Mouse (Mus musculus) CD4-positive helper T cell, adult 2 months (primary cell): Measurements from ENCODE around the gene Bmper.

Experiments used
- DNase-seq: peaks from one replicate; pipeline ENCODE4 v3.0.0-alpha.2; 2012; ENCODE audit warnings: low read depth, missing footprints, low spot score

Bmper gene

DNA sequence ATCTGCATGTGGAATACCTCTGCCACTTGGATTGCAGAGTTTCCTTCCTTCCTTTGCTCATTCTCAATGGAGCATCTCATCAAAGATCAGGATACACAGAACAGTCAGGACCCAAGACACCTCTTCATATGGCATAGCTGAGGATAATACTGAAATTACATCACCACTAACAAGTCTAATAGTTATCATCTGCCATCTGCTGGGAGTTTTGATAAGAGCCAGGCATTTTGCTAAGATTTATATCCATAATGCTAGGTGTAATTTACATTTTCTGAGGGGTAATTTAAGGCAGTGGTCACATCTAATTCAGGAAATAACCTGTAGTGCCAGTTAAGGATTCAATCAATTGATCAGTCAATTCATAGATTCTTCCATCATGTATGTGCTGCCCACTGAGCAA lies 145.2 kb downstream of the Bmper start:
- DNase-seq = no peak

DNA sequence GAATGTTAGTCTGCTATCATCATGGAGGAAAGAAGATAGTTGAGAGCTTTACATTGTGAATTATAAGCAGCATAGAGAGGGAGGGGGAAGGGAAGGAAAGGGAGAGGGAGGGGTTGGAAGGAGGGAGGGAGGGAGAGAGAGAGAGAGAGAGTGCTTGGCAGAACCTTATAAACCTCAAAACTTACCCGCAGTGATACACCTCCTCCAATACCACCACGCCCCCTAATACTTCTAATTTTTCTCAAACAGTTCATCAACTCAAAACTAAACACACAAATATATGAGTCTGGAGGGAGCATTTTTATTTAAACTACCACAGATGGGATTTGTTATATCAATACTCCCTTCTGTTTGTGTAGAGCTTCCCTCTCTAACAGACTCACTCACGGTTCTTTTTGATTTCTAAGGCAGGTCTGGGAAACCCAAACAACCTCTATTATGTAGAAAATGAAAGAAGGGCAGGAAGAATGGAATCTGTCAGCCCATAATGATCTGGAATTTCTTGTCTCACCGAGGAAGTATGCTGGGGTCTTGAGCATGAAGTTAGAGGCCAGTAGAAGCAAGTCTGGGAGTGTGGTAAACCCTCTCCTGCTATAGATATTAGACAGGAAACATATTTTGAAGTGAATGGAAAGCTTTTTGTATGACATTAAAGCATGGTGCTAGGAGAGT lies 152.0 kb downstream of the Bmper start:
- DNase-seq = no peak

DNA sequence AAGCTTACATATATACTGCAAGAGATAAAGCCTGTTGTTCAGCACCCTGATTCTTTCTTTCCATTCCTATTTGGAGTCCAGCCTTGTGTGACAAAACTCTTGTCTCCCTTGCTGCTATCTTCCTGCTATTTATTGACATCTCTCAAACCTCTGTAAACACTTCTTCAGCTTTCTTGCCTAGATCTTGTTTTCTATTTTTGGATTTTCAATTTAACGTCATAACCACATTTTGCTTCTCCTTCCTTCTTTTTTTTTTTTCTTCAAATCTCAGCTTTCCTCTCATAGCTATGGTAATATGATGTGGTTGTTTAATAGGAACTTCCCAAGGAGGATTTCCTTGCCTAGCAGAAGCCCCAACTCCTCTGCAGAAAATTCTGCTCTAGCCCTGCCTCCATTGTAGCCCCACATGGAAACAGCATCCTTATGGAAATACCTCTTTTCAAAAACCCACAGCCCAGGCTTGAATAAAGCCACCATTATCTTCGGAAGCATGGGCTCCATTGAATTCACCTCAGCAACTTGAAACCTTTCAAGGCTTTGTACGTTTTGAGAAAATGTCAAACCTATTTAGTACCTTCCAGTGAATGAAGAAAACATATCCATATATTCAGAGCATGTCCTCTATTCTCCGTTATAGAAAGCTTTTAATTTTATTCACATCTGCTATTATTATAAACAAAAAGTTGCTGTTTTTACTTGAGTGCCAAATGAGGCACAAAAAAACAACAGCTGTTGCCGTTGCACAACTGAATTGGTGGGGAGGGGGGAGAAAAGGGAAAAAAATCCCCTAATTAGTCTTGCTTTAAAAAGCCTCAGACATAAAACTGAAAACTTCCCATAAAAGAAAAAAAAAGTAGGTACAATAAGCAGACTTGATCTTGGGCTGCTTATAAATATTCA lies 155.2 kb downstream of the Bmper start:
- DNase-seq = no peak

DNA sequence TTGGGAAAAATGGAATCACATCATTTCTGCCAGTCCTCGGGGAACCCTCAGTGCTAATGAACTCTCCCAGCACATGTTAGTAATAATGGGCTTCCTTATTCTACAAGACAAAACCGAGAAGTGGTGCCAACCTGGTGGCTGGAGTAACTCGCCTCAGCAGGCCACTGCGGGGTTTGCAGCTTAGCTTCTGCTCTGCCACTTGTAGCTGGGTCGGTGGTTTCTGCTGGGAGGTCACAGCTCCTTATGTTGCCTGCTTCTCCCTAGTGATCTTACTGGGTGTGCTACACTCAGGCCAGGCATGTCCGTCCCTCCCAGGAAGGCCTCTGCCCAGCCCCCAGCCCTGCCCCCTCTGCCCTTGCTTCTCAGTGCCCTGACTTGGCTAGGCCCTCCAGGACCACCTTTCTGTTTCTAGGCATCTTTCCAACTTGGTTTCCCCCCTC lies 155.9 kb downstream of the Bmper start:
- no peak for DNase-seq

DNA sequence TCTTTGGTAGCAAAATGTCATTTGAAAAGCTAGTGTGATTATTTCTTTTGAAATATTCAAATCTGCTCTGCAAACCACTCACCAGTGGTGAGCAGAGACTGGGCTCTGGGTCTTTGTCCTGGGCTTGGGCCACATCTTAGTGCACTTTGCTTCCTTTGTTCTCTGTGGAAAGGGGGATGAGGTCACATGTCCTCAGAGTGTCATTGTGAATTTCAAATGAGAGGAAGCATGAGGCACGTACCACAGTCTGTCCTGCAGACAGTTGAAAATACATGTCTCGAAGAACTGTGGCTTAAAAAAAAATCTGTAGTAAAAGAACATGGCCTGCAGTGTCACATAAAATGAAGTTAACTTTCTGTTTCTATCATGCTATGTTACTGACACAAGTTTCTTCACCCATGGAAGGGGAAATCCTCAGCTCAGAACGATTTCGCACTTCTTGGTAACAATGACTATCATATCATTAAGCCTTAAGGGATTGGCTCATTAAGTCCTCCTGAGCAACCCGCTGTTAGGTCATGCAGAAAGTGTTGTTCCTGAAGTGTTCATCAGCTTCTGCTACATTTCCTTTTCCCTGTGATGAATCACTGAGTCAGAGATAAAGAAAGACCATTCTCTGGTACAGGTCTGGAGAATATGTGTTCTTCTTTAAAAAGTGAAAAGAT lies 157.4 kb downstream of the Bmper start:
- no peak for DNase-seq

DNA sequence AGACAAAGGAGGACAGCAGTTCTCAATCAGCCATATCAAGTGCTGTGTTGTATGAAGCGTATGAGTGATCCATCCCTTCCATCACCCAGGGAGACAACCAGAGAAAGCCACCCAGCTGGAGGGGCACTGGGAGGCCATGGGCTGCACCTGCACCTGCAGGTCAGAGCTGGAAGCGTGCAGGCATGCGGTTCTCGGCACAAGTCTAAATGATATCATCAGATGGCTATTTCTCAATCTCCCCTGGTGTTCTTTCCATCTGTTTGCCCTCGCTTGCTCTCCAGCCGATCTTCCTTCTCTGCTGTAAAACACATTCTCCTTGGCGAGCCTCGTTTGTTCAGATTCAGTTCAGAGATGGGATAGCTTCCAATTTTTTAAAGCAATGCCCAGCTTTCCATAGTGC lies 160.4 kb downstream of the Bmper start:
- DNase-seq = no peak

DNA sequence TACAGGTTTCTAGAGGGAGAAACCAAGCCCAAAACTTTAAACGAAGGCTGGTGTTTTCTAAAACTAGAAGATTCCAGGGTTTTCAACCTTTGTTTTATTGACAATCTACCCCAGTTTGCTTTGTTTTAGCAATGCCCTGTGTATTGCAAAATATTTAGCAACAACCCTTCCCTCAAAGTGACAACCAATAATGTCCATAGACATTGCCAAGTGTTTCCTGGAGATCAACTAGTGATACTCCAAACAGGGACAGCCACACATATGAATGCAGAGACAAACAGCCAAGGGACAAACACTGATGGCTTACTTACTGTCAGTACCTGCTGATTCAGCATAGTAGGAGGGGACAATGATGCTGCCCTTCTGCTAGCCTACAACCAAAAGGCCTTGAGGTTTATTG lies 161.0 kb downstream of the Bmper start:
- no peak for DNase-seq

DNA sequence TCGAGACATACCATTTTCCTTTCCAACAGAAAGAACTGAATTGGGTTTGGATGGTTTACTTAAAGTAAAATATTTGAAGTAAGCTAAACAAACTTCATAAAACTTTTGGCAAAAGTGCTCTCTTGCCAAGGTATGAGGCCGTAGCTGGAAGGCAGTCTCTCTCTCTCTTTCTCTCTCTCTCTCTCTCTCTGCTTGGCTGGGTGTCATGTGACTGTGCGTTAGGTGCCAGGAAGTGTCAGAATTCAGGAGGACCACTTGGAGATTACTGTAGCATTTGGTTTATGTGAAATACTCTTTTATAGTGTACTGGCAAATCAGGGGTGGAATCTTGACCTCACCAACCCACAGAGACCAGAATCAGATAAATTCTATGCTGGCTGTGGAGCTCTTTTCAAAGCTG lies 162.0 kb downstream of the Bmper start:
- DNase-seq = no peak

DNA sequence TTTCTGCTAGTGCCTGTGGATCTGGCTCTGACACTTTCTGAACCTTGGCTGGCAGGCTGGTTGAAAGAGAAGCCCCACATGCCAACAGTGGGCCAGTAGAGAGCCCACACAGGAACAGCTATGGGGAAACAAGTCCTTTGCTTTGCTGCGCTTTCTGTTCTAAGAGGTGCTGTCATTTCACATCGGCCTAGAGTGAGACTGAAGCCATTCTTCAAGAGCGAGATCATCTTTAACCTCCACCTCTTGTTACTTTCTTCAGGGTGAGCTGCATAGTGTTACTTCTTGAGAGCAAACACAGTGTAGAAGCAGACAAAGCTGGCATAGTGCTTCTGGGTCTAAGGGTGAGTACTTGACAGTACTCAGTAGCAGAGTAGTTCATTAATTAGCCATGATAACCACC lies 163.3 kb downstream of the Bmper start:
- DNase-seq = no peak

DNA sequence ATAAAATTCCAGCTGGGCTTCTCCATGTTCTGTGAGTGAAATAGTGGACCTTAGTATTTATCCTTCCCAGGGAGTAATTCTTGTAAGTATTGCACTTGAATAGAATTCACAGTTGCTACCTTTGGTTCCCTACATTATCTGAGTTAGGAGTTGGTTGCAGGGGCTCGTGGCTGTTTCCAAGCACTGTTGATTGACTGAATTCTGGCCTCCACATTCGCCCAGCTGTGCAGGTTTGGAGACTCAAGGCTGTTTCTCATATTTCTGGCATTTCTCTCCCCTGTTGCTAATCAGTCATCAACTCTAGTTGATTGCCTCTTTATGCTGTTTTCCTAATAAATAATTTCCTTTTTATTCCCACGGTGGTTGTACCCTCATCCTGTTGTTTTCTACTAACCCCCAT lies 167.2 kb downstream of the Bmper start:
- no peak for DNase-seq

DNA sequence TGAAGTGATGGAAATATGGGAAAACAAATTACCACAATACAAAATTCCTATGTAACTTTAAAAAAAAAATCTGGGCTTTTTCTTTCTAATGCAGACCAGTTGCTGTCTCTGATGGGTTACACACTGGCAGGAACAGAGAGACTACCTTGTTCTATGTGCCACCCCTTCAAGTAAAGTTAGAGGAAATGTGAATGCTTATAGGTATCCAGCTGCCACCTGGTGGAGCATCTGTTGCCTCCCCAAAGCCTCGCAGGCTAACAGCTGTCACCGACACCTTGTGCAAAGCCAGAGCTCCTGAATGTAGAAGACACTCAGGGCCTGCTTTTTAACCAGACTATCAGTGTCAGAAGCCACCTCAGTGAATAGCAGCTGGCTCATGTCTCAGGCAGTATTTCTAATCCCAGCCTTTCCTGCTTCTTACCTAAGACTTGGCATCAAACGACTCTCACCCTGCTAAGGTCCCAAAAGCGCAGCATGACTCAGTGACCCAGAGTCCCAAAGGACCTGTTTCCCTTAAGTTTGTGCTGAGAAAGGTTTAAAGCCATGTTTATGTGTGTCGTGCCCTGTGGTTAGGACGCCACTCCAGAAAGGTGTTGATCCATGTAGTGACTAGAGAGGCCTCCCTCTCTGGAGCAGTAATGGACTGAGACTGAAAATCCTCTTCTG lies 171.9 kb downstream of the Bmper start:
- no peak for DNase-seq

DNA sequence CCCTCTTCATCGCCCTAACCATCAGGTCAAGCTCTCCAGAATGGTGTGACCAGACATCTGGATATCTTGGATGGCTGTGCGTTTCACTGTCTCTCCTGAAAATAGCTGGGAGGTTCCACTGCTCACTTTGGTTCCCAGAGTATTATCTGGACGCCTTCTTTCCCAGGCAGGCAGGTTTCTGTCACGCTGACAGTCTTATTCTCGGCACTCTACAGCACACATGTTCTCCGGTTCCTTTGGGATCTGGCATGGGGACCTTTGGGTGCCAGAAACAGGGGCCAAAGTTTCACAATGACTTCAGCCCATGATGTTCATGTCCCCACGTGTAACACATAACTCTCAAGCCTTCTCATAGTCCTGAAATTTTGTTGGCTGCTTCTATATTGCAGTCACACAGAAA lies 173.3 kb downstream of the Bmper start:
- DNase-seq = no peak

DNA sequence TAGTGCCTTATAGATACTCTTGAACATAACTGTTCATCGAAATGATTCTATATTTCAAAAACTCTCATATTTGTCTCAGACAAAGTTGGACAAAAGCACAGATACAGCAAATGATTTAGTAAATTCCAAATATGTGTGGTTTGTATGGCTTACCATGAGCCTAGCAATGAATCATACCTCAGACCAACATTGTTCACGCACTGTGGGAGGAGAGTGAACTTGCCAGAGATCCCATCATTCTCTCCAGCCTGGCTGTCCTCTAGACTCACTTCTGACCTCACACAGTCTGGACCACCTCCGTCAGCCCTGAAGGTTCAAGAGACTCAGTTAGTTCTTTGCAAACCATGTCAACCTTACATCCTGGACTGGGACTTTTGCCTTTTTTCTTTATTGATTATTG lies 175.0 kb downstream of the Bmper start:
- DNase-seq = no peak

DNA sequence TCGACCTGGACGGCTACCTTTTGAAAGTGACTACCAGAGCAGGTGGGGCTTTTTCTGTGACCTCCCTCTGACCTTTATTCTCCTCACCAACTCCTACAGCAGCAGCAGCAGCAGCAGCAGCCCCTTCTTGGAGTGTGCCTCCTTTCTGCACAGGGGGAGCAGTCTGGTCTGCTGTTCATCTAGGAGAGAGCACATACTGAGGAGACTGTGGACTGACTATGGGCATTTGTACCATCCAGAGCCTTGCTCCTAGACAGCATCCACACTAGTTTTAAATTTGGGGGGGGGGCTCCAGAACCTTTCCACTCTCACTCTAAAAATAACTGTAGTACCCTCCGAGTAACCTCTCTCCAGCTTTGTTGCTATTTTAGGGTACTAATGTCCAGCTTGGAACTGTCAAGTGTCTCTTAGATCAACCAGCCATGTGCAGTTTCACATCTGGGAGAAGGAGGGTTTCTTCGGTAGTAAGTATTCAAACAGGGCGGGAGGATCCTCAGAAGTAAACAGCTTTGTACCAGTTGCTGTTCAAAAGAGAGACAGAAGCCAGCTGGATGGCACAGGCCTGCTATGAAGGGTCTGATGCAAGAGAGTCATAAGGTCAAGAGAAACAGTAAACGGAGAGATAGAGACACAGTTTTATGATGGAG lies 176.9 kb downstream of the Bmper start:
- DNase-seq = no peak

DNA sequence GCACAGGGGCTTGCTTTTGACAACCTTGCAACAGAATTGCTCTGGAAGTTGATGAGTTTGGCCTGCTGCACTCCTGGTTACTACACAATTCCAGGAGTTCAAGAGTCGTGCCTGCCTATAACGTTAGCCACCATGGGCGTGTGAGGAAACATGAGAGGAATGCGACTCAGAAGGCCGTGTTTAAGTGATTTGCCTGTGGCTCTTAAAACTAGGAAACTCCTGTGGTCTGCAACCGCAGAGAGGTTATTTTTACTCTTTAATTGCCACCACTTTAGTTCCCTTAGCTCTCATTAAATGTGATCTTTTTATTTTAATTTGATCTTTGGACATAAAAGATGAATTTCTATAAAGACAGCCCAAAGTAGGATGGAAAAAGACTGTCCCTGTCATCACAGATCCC lies 184.5 kb downstream of the Bmper start:
- DNase-seq = no peak

DNA sequence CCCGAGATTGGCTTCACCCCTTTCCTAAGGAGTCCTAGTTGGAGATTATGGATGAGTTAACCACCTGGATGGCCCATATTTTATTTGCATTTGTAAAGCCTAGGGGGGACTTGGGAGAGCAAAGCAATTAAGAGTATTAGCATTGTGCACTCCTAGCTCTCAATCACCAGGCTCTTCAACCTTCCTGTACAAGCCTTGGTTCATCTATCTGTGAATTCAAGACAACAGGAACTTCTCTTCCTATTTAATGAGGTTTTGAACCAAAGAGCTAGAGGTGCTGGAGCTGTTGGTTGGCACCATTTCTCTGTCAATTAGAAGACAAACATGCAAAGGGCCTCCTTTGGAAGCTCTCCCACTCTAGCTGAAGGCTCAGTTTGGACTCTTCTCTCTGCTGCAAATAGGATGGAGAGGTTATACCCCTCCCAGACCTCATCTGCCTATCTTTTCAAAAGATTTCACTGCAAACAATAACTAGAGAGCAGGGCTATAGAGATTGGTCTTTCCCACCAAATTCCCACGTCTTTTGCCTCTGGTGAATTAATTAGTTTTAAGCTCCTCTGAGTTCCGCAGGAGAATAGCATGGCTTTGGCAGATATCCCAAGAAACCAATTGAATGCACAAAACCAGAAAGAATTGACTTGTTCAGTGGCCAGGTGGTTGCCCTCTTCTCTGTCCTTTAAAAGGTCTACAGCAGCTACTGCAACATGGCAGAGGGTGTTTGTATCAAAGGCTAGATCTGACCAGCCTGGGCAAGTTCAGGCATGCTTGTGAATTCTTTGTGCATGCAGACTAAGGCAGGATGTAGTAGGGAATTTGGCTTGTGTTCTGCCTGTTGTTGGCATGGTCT lies 185.3 kb downstream of the Bmper start:
- no peak for DNase-seq

DNA sequence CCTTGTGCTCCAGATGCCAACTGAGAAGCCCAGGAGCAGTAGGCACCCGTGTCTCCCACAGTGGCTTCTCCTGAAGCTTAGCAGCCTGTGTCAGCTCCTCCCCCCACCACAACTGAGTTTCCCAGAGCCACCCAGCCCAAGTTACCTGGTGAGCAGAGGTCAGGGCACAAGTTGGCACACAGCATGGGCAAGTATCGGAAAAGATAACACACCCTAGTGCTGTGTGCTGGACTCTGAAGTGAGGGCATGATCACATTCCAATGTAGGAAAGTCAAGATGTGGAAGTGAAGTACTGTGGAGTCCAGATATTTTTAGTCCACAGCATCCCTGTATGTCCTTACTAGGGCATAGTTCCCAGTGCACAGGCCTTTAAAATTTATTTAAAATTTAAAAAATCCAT lies 187.7 kb downstream of the Bmper start:
- DNase-seq = no peak

DNA sequence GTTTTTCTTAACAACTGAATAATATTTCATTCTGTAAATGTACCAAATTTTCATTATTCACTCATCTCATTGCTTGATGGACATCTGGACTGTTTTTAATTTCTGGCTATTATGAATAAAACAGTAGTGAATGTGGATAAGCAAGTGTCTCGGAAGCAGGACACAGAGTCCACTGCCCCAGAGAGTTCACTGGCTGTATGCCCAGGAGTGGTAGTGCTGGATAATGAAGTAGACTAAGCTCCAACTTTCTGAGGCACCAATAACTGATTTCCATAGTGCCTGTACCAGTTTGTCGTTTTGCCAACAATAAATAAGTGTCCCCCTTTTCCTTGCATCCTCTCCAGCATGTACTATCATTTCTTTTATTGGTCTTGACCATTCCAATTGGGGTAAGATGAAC lies 190.1 kb downstream of the Bmper start:
- no peak for DNase-seq

DNA sequence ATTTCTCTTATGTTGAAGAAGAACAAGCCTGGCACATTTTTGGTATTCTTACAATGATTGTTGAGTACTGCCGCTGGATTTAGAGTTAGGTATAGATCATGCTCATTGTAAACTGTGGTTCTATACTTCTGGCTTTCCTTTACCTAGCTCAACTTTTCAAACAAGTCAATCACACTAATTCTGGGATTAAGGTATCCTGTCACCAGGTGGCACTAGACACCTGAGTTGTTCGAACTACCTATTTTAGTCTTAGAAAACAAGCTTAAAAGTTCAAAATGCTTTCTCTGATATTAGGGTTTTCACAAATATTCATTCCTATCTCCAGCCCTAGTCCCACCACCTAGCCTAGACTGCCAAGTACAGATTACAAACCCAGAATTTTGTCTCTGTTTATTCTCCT lies 196.2 kb downstream of the Bmper start:
- no peak for DNase-seq

DNA sequence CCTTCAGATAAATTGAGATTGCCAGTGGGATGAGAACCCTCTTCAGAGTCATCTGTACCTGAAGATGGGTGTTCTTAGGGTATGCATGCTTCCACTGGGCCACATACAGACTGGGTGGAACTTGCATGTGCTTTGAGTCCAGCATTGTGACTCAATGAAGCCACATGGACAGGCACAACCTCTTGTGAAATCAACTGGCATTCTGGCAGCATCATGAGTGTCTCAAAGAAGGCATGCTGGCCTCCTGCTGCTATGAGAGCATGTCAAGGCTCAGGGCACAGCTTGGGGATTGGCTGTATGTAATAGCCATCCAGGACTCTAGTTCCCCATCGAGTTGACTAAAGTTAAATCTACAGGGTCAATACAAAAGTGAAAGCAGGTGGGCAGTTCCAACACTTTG lies 200.9 kb downstream of the Bmper start:
- DNase-seq = no peak

DNA sequence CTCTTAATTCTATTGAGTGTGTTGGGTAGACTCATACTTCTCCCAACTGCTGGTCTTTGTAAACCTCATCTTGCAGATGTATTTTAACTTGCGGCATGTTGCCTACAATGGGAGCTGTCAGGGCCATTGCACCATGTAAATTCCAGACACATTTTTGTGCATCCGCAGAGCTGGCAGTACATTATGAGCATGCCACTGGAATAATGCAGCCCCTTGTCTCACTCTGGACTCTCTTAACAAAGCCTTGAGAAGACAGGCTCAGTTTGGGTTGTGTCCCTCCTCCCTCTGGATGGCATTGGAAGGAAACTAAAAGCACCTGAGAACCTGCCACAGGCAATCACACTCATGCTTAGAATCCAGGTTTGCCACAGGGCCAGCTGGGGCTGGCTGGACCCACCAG lies 209.8 kb downstream of the Bmper start:
- DNase-seq = no peak
